Mouse (Mus musculus): ENCODE data around the gene Gabpb1.
A peak's percentile ranks its signal among the peaks of the same experiment; 100 is the strongest.

Gabpb1 gene

DNA sequence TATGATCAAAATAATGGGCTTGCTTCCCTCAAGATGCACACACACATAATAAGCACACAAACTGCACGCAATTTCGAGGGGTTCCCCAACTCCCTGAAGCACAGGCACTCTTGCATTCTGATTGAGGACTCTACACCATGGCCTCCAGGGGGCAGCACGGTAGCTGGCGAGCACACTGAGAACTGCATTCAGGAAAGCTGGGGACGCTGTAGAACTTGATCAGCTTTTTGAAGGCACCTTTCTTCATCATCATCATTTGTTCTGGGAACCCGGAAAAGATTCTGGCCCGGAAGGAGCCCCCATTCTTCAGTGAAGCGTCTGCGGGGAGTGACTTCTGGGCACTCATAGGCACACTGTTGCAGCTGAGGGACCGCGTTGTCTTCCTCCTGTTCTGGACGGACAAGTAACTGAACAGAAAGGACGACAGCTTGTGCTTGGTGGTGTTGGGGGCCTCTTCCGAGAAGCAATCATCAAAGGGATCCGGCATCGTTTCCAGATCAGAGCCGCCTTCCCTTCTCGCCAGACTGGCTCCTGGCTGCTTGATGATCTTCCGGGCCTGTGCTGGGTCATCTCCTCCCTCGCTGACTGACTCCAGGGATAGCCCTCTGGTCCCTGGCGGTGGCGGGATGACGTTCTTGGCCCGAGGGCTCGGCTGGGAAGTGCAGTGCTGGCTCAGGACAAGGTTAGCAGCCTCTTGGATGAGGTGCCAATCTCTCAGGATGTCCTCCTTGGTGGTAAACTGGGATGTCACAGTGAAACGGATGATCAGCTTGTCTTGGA is 82.1 kb downstream of the Gabpb1 start:
- DNase-seq = peak; percentile 77 to 84

DNA sequence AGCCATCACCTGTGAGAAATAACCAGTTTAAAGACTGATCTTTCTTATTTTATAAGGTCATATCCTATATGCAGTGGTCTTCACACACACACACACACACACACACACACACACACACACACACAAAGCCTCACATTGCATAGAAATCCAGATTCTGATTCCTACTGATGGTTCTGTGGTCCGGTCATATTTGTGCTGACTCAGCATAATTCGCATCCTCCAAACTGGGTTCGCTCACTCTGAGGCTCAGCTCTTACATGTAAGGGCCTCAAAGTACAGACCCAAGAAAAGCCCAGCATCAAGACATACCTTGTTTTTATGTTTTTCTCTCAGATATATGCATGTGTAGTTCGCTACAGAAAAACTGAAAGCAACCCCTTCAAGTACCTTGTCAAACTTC is 84.8 kb downstream of the Gabpb1 start:
- DNase-seq = no peak

DNA sequence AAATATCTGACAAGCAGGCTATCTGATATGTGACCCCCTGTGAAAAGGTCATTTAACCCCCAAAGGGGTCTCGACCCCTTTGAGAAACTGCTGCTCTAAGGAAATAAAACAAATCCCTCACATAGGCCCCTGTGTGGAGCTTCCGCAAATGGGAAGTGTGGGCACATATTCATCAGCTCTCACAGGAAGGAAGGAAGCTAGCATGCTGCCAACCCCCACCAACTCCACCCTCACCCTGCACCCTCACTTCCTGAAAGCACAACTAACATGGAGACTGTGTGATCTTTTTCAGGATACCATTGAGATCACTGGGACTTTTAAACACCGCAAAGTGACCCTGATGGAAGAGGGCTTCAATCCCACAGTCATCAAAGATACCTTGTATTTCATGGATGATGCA is 88.7 kb downstream of the Gabpb1 start:
- DNase-seq = no peak

DNA sequence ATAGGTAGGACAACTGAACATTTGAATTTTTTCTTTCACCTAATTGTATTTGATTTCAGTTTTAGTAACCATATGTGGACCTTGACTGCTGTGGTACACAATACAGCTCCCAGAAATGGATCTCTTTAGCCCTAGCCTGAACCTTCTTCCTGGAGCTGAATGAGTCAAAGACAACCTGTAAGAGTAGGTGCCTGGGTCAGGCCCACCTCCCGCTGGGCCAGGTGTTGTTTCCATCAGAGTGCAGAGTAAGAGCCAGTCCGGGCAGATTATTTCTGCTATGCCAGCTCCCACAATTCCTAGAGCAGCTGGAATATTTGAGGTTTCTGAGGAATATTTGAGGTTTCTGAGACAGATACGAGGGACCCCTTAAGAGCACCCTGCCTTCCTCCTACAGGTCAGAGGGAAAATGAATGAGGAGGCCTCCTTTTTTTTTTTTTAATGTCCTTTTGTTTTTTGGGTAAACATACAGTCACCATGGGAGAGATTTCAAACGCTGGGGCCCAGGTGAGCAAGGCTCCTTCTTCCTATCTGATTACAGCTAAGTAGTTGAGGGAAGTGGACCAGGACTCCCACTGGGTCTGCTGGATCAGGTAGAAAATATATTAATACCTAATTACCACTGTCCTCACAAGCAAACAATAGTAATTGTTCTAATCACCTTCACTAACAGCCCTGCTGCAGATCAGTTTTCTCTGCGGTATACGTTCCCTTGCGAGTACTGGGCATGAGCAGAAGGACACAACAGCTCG is 91.3 kb downstream of the Gabpb1 start:
- no peak for DNase-seq

DNA sequence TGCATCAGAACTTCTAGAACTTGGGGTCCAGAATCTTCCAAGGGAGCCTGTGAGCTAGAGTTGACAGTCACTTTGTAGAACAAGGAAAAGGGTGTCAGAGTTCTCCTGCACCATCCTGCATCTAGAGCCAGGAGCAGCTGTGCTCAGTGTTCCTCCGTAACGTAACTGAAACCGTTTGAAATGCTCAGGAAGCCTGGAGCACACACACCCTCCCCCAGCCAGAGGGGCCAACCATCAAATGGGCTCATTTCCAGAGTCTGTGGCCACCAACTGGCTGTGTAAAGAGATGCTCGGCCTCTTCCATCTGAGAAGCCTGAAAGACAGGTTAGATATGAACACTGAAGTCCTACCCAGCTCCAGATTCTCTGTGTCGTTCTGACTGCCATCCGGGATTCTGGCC is 92.2 kb downstream of the Gabpb1 start:
- no peak for DNase-seq

DNA sequence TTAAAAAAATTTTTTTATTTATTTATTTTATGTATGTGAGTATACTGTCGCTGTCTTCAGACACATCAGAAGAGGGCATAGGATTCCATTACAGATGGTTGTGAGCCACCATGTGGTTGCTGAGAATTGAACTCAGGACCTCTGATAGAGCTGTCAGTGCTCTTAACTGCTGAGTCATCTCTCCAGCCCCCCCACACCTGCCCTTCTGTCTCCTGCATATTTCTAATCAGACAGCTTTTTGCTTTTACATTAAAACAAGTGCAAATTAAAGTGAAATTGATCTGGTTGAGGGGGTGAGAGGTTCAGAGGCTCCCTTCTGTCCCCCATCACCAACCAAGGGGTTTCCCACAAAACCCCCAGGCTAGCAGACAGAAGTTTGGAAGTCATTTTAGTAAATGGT is 96.9 kb downstream of the Gabpb1 start:
- DNase-seq = no peak
